Mouse (Mus musculus): Measurements from ENCODE around the gene Klra6. TPM values are rescaled to one million over a fixed set of nuclear protein-coding genes. Genes with fewer than 3 reads are reported as not detected.

Gene Klra6
- not detected for total RNA-seq (2023)

DNA sequence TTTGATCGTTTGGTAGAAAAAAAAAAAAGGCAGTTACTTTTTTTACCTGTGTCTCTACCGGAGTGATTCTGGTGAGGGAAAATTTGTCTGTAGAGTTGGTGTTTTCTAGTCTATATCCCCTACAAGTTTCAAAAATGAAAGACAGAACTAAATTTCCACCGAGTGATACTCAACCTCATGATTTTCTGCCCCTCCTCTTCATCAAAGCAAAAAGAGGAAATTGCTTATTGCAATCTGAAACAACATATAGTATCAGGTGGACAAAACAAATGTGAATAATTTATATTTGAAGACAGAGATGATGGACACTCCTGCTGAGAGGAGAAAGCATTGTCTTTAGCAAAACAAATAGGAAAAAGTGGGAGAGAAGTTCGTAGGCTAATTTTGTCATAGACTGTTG lies at the start of gene Klra6:
Gene Klra6 (minus strand): TSS at position 101 of the 400 bp plus-strand sequence.

DNA sequence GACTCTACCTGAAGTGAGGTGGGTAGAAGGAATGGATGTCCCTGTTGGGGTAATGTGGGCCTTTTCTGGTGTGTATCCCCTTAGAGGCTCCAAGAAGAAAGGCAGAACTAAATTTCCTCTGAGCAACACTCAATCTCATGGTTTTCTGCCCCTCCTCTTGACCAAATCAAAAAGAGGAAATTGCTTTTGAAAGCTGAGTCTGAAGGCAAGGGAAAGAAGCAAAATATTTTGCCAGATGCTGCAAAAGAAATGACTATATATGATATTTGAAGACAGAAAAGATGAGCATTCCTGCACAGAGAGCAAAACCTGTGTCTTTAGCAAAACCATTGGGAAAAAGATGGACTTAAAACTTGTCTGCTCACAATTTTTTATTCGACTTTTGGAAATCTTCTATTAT lies 40.4 kb upstream of the Klra6 start, which contains the start of gene Klra4:
Gene Klra4 (minus strand): TSS at position 101 of the 400 bp plus-strand sequence.

Other genes with a start within 250 kb of the Klra6 start
- gene Gm156, start 242.7 kb downstream of the Klra6 start, total RNA-seq (2023) = not detected
- gene Gm17631, start 164.3 kb downstream of the Klra6 start, total RNA-seq (2023) = not detected
- 10 to 100 TPM; 55.4 to 59.7 TPM for gene Klra17, start 150.3 kb downstream of the Klra6 start, total RNA-seq (2023)
- not detected for gene Klra5, start 109.3 kb downstream of the Klra6 start, total RNA-seq (2023)
- not detected for gene Klra4, start 40.3 kb upstream of the Klra6 start, total RNA-seq (2023)
- gene Klra8, start 102.9 kb upstream of the Klra6 start, total RNA-seq (2023) = 1 to 10 TPM in 1 of 2 experiments, under 1 TPM in 1; 0.93 to 1.4 TPM
- under 1 TPM; 0.56 to 0.64 TPM for gene Klra9, start 166.2 kb upstream of the Klra6 start, total RNA-seq (2023)
- not detected for gene Klra7, start 206.4 kb upstream of the Klra6 start, total RNA-seq (2023)

Measured in neutrophil, adult 59 days (primary cell).